Mouse (Mus musculus) large intestine, adult 2 months (tissue): ENCODE data around the gene Oprm1. TPM values are rescaled to one million over a fixed set of nuclear protein-coding genes. Genes with fewer than 3 reads are reported as not detected.

Experiments used
- DNase-seq: peaks from one replicate; pipeline ENCODE4 v3.0.0-alpha.2; 2012; ENCODE audit warnings: low read depth, low spot score
- WGBS: fragments of 180-500 bp; shearing (Covaris S2); methylation state at CpG from one replicate; pipeline ENCODE4 v1.1.7; 2018; 5-methylcytosine and 5-hydroxymethylcytosine counted together
- polyA plus RNA-seq: library from polyadenylated mRNA; depleted of rRNA; stranded (reverse); fragments of >200 nt; gene quantifications from 2 replicates; pipeline ENCODE4 v1.2.3, GENCODE M21; 2012

Oprm1 gene
- polyA plus RNA-seq, 1 experiment, result not detected

DNA sequence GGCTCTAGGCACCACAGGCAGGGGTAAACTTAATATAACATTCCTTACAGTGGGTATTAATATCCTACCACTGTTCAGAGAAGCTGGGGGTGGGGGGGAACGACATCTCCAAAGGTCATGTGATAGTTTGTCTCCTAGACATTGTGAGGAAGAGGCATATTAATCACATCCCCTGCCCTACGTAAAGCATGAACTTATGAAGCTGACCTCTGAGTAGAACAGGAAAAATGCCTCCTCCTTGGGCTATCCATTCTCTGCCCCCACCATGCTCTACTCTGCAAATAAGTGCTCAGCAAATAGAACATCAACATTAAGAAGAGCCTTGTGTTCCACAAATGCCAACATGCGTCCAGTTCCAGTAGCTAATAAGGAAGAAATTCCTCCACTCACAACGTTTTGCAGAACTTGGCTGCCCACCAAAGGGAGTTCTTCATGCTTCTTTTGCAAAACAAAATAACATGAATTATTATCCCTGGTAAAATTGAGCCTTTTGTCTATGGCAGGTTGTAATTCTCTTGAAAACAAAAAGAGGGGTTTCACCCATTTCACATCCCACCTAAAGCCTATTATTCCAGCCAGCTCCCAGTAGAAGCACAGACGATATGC, 131.4 kb downstream of the Oprm1 start:
- 50% methylated on average over 5 of the region's 5 CpGs for WGBS
- DNase-seq, result no peak

DNA sequence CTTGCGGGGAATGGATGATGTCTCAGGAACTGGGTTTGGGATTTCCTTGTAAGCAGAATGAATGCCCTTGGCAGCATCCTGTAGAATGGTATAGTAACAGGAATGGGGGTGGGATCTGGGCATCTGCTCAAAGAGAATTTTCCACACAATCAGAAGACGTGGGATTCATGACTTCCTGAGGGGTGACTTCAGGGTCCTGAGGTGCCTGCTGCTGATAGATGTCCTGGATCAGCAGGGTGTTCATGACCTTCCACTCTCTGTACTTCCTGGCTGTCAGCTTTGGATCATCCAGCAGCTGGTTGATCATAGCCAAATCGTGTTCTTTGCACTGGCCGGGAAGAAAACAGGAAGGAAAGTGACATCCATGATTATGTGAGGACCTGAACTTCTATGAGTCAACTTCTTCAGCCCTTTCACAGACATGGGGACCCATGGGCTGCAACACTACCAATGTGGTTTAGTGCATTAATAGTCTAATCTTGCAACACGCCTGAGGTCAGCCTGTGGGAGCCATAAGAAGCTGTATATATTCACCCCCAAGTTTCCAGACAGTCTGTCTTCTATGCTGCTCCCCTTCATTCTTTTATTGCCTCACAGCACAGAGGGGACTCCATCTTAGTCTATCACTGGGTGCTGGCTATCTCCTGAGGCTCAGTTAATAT, 132.2 kb downstream of the Oprm1 start:
- WGBS, result 69% methylated on average over 5 of the region's 5 CpGs
- DNase-seq, result no peak

DNA sequence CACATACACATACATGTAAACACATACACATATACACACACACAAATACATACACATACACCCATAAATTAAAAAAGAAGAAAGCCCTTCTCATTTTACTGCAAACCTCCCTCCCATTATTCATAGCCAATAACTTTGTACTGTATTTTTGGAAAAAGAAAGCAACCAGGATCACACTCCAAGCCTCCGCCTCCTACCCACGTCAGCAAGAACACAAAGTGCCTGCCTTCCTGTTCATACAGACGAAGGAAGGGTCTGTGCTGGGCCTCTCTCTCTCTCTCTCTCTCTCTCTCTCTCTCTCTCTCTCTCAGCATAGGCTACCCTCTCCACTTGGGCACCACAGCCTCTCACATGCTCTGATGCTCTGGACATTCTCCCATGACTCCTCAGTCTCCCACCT, 137.5 kb downstream of the Oprm1 start:
- DNase-seq, result no peak
- WGBS, result 67% methylated on average over 3 of the region's 3 CpGs

DNA sequence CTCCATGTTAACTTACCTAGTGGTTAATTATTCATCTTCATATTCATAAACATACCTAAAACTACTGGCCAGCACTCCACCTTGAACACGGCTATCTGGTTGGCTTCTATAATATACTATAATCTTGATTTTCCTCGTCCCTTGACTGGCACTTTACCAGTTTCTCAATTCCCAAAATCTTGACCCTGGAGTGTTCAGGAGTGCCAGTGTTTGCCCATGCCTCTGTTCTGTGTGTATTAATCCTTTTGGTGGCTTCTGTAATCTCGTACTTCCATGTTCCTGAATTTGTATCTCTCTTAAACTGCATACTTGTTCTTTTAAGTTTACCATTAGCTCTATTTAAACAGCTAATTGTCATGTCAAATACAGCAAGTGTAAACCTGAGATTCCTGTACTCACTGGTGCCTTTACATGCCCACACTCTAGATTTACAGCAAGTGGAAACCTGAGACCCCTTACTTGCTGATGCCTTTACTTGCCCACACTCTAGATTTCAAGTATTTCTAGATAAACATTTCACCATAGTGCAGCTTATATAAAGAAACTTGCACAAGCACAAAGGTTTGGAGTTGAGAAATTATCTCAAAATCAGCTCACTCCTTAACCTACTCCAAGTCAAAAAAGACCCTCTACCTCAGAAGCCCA, 138.5 kb downstream of the Oprm1 start:
- WGBS, result 47% methylated on average over 3 of the region's 3 CpGs
- no peak for DNase-seq

DNA sequence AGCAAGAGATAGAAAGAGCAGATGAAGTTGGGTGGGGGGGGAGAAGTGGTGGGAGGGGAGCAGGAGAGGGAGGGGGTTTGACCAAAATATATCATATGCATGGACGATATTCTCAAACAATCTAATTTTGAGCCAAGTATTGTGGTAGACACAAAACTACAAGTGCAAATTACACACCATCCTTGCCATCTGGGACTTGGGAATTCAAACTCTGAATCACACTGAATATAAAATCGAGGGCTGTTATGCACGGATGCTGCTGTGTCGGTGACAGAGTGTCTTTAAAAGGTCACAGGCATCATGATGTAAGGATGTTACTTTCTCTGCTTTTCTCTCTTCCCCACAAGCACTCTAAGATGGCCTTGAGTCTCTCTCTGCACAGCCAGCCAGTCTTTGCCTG, 141.8 kb downstream of the Oprm1 start:
- DNase-seq, result no peak
- WGBS, result 84% methylated on average over 4 of the region's 4 CpGs

DNA sequence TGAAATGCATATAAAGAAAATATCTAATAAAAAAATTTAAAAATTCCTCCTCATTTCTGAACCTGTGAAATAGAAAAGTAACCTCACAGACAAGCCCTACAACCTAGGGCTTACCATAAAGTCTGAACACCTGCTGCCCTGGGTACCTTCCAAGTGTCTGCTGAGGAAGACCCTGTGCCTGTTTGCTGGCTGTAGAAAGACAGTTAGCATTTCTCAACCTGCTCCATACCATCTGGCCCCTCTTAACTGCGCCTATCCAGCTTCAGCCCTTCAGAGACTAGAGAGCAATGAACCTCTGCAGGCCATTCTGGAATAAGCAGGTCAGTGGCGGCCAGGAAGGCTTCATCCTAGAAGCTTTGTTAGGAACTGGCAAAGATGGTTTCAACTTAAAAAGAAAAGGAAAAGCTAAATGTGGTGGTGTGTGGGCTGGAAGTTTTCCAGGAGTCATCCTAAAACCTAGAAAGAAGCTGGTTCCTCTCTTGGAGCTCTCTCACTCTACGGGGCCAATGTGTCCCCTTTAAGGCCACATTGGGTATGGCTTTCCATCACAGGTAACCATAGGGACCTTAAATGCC, 143.6 kb downstream of the Oprm1 start:
- no peak for DNase-seq
- WGBS, result 95% methylated on average over 3 of the region's 3 CpGs

DNA sequence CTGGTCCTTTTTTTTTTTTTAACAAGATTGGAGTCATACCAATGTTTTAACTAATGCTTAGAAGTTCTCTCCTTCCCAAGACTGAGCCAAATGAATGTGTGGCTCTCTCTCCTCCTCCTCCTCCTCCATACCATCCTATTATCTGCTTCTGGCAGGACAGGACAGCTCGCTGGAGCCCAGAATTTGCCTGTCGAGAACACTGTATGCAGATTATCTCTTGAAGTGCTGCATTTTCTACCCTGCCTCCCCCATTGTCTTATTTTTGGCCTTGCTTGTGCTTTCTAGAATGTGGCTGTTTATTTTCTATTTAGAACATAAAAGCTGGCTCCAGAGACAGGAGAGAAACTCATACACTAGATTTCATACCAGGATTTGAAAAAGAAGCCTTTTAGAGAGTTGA, 151.5 kb downstream of the Oprm1 start:
- WGBS, result 73% methylated on average over 2 of the region's 2 CpGs
- DNase-seq, result no peak

DNA sequence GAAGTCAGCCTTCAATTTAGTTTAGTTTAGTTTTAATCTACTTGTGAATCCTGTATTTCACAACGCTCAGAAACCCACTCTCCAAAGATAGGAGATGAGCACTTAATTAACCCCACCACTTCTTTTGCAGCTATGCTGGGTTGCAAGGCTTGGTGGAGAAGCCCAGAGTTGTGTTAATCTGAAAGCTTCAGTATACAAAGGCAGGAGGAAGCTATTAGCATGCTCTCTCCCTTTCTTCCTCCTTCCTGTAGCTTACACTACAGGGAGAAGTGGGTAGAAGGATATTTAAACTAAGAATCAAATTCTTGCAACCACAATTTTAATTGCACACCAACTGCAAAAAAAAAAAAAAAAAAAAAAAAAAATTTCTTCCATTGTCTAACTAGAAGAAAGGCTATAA, 157.7 kb downstream of the Oprm1 start:
- DNase-seq, result no peak
- WGBS, result 54% methylated on average over 1 of the region's 1 CpGs

DNA sequence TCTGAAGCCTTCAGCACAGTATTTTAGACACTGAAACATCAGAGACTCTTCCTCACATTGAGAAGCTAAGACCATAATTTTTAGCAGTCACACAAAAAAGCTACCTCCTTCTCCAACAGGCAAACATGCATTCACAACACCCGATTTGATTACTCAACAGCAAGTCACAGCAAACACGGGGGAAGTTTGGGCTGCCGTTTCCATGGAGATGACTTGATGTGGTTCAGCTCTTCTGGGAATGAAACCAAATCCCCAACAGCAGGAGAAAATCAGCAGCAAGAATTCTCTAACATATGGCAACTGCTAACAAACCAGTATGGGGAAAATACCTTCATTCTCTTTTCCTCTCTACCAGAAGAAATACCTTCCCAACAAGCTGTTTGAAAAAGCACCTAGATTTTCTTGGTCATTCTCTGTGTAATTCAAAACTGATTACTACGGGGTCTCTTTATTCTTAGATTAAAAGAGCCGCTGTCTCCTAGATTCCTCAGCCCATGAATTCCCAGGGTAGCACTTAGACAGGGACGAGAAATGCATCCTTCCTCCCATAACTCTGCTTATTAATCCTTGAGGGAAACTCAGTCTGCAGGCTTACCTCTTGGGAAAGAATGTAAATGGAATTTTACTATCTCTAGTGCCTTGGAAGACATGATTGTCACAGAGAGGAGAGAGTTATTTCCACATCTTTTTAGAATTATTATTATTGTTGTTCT, 158.4 kb downstream of the Oprm1 start:
- no peak for DNase-seq
- WGBS, result 37% methylated on average over 6 of the region's 6 CpGs

DNA sequence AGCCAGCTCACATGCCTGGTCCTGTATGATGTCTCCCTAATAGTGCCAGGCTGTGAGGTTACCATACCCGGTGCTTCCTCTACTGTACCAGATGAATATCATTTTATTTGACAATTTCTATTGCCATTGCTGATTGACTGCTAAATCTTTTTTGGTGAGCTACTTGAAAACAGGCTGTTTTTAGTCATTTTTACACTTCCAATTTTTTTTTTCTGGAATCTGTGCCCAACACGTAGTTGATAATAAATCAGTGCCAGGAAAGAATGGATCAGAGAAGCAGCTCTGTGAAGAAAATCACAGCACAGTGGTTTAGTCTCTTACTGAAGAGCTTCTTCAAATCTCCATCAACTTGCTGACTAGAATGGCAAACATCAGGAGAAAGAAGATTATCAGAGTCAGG, 168.4 kb downstream of the Oprm1 start:
- DNase-seq, result no peak
- WGBS, result 80% methylated on average over 2 of the region's 2 CpGs

DNA sequence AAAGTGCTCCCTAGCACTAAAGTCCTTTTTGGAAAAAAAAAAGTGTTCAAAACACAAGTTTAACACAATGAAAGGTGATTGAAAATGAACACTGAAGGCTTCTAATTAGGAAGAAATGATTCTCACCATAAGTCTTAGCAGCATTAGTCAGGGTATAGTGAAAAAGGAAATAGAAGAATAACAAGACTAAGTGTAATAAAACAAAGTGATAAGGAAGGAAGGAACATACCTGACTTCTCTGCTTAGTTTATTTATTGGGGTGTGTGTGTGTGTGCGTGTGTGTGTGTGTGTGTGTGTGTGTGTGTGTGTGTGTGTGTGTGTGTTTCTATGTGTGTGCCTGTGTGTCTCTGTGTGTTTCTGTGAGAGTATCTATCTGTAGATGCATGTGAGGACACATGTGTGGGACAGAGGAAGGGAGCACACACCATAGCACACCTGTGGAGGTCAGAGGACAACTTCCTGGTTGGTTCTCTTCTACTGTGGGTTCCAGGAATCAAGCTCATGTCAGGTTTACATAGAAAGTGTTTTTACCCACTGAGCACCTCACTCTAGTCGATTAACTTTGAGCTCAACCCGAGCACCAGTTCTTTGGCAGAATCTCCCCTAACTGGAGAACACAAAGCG, 169.4 kb downstream of the Oprm1 start:
- DNase-seq, result no peak
- WGBS, result 61% methylated on average over 4 of the region's 4 CpGs

DNA sequence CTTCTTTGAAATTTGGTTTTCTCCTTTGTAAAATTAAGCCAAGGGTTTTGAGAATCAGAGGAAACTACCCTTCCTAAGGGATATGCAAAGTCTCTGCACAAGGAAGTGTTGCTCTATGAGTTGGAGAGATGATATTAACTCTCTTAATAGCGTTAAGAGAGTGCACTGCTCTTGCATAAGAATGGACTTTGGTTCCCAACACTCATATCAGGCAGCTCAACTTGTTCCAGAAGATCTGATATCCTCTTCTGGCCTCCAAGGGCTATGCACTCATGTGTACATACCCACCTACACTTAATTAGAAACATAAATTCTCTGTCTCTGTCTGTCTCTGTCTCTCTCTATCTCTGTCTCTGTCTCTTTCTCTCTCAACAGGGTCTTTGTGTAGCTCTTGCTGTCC, 170.6 kb downstream of the Oprm1 start:
- WGBS, result 27% methylated on average over 1 of the region's 1 CpGs
- DNase-seq, result no peak

DNA sequence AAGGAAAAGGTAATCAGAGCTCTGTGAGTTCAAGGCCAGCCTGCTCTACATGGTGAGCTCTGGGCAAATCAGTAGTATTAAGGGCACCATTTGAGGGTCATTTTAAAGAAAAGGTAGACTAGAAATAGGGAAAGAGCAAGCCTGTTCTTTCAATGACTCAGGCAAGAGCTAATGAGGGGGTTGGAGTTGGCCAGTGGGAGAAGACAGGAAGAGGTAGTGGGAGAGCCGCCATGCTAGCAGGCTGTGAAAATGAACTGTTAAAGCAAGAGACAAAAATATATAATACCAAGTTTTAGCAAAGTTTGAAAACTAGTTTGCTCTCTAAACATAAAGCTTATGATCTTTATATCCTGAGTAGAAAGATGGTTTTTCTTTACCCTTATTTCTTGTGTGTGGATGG, 172.1 kb downstream of the Oprm1 start:
- WGBS, result 84% methylated on average over 1 of the region's 1 CpGs
- no peak for DNase-seq

DNA sequence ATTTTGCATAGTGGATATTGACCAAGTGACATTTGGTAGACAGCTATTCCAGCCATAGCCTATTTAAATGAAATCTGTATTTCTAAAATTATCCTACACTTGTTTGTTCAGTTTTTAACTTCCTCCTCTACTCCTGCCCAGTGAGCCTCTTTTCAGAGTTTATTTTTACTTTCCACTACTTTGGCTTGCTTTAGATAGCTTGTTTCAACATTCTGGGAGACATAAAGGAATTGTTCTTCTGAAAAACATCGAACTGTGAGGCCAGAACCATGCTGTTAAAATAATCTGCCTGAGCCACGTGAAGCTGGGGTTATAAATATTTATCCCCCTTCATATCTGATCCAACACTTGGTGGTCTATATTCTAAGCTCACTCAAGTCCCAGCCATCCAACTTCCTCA, 172.6 kb downstream of the Oprm1 start:
- 45% methylated on average over 2 of the region's 2 CpGs for WGBS
- no peak for DNase-seq

DNA sequence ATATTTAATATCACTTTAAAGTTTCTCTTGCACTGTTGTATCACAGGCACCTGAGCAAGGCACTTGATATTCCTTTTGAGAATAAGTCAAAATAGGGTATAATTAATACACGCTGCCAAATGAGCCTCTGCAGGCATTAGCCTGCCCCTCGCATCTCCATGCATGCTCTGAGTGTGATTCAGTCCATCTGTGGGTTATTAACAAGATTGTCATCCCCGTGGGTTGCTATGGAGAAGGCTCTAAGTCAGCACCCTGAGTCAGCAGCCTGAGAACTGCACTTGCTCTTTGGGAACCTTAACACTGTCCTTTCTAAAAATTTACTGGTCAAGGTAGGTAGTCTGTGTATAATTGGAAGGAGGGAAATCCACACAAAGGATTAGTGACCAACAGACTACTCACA, 176.5 kb downstream of the Oprm1 start:
- 76% methylated on average over 3 of the region's 3 CpGs for WGBS

DNA sequence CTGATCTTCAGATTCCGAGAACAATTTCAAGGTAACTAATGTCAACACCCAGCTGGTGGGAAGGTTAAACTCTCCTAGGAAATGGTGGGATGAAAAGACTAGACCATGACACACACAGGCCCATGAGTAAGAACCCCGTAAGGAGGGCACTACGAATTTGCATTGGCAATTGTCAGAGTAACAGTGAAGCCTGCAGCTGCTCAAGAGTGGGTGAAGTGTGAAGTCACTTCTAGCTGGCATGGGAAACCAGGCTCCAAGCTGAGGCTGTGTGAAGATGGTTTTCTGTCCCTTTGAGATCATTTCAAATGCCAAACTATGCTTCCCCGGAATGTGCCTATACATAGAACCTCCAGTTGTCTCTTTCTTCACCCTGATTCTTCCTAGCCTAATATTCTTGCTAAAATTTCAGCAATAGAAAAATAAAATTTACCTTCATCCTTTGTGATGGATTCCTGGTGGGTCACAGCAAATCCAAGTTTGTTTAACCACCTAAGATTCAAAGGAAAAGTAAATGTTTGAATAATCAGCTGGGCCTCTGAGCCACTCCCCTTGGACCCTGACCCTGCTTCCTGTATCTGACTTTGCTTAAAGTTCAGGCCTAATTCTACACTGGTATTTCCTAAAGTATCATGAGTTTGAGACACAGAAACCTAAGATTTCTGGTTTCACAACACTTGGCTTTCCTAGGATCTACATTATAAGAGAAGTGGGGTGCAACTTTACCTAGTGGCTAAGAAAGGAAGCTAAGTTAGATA, 178.5 kb downstream of the Oprm1 start:
- no peak for DNase-seq
- 88% methylated on average over 4 of the region's 4 CpGs for WGBS

More for the DNA sequence above, 176.5 kb downstream of the Oprm1 start:
- no peak for DNase-seq

DNA sequence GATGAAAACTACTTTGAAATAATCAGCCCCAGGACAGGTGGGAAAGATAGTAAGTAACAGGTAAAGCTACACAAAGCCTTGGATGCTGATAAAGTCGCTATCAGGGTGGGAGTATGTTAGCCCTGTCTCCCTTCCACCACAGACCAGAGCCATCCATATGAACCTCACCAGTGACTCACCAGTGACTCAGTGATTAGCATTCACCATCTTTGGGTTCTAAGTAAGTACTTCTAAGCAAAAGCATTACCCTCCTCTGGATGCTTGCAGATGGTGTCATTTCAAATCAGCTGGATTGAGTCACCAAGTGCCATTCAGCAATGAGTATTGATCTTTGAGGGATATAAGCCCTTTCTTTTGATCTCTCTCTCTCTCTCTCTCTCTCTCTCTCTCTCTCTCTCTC, 194.8 kb downstream of the Oprm1 start:
- no peak for DNase-seq
- WGBS, result 87% methylated on average over 1 of the region's 1 CpGs

DNA sequence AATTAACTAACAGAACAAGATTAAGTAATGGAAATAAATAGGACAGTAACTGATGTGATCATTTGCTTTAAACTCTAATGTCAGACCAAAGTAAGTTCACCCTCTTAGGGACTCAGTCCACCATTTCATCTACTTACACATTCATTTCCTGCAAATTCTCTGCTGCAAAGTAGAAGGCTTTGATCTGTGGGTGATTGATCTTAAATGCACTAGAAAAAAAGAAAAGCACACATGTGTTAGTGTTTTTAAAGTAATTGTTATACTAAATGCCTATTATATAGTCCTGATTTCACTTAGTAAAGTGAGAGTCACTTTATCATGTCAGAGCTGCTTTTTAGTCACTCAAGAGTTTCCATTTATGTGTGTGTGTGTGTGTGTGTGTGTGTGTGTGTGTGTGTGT, 196.2 kb downstream of the Oprm1 start:
- DNase-seq, result no peak

DNA sequence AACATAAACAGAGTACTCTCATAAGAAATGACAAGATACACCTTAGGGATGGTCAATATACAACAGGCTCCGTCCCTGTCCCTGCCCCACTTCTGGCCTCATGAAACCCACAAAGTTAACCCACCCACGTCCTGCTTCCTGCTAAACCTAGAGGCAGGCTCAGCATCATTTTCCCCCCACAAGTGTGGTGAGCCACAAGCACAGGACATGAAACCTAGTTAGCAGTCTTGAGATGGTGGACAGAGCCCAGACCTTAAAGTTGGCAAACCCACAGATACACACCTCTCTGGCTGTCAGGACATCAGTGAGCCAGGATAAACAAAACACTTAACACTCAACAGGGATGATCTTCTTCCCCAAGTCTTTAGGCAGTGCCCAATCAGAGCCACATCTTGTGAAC, 198.1 kb downstream of the Oprm1 start:
- 66% methylated on average over 2 of the region's 2 CpGs for WGBS
- DNase-seq, result no peak
